In the genomic region with DNA sequence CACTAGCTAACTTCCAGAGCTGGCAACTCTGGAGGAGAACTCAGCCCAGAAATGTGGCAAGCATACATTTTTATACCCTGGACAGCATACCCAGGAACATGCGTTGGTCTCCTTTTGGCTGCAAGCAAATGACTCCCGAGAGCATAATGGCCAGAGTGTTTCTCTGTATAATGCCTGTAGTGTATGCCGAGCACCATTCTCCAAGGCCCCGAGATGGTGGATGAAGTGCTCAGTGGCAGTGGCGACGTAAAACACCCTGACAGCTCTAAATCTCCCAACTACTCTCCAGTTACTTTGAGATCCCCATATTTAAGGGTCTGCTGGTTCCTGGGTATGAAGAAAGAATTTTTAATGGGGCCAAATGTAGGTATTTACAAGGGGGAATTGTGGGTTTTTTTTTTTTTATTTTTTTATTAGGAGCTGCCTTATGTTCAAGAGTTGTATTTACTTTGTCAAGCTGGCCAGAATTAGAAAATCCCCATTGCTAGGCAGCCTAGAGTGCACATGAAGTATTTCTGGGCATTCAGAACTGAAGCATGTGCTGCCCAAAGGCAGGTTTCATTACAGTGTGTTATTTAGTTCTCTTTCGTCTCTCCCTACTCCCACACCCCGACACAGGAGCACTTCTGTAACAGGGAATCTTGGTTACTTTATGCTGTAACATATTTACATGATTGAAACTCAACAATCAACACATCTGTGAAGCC, we compare ENCODE assay signal across 18 mouse cellular contexts. TPM values are rescaled to one million over a fixed set of nuclear protein-coding genes. Genes with fewer than 3 reads are reported as not detected.
A peak's percentile ranks its signal among the peaks of the same experiment; 100 is the strongest.
DNase-seq lines count a peak whose midpoint lies in the region; ATAC-seq and TF ChIP-seq lines count a peak whose summit lies in the region.
"Had no signal": no experiment of that assay in that cellular context is flagged by ENCODE, and none has a peak within 500 bp of the region (broad histone marks: within the 10 kb centered on the region; RNA-seq: fewer than 3 reads in every experiment).

No protein-coding gene starts in this region.

- ATAC-seq in forebrain, embryonic 14.5 days = peak; percentile 40
- ATAC-seq in limb, embryonic 14.5 days (ENCODE audit: low FRiP score, low read depth) = peak; percentile 41
- ATAC-seq in neural tube, embryonic 15.5 days (ENCODE audit: low FRiP score) = peak; percentile 79
- no peak for ATAC-seq in heart, embryonic 11.5 days (replicated peaks; ENCODE audit: insufficient number of reproducible peaks, low FRiP score, low TSS enrichment)

- H3K9ac ChIP-seq in forebrain, embryonic 14.5 days (ENCODE audit: low read length) = no peak overlapping the region; the same call in 1 of the 2 replicates
- H3K9ac ChIP-seq in limb, embryonic 14.5 days (ENCODE audit: low read depth, low read length, severe bottlenecking) = no peak overlapping the region
- no peak overlapping the region for H3K9ac ChIP-seq in neural tube, embryonic 15.5 days (replicated peaks)
- H3K9ac ChIP-seq in heart, embryonic 11.5 days (ENCODE audit: low read depth, low read length) = no peak overlapping the region
- H3K9ac ChIP-seq: embryonic facial prominence, embryonic 15.5 days; heart, embryonic 13.5 days had no signal

- WGBS in forebrain, embryonic 14.5 days = 37% methylated on average over 8 of the region's 8 CpGs
- WGBS in limb, embryonic 14.5 days = 36% methylated on average over 8 of the region's 8 CpGs
- WGBS in neural tube, embryonic 15.5 days = 22% methylated on average over 8 of the region's 8 CpGs
- 75% methylated on average over 8 of the region's 8 CpGs for WGBS in heart, embryonic 11.5 days (ENCODE audit: insufficient replicate concordance)

- peaks cover 8% of the 10 kb centered on the region; the same call in 1 of the 2 replicates for H3K27me3 ChIP-seq in forebrain, embryonic 14.5 days (replicated peaks; ENCODE audit: control insufficient read depth, insufficient read depth, low read length)
- H3K27me3 ChIP-seq in limb, embryonic 14.5 days (ENCODE audit: control insufficient read depth, insufficient read depth, low read length) = no peaks in the 10 kb centered on the region
- no peaks in the 10 kb centered on the region for H3K27me3 ChIP-seq in neural tube, embryonic 15.5 days (replicated peaks)
- H3K27me3 ChIP-seq in heart, embryonic 11.5 days (ENCODE audit: control insufficient read depth, insufficient read depth, low read length) = peaks cover 10% of the 10 kb centered on the region
- H3K27me3 ChIP-seq: embryonic facial prominence, embryonic 15.5 days had no signal

- no peak for TF ChIP-seq POLR2A in limb, embryonic 14.5 days (IDR thresholded peaks at IDR 0.05; ENCODE audit: borderline replicate concordance, extremely low read depth, insufficient read depth, insufficient read length)

- H3K4me2 ChIP-seq in forebrain, embryonic 14.5 days (ENCODE audit: low read length) = 0 out of 2 replicates have a peak overlapping the region, but pooled peaks have one; percentile 1
- H3K4me2 ChIP-seq in limb, embryonic 14.5 days (replicated peaks; ENCODE audit: low read depth, low read length, severe bottlenecking) = no peak overlapping the region; the same call in 1 of the 2 replicates
- H3K4me2 ChIP-seq in neural tube, embryonic 15.5 days = 0 out of 2 replicates have a peak overlapping the region, but pooled peaks have one; percentile 5
- no peak overlapping the region for H3K4me2 ChIP-seq in heart, embryonic 11.5 days
- H3K4me2 ChIP-seq: embryonic facial prominence, embryonic 15.5 days; heart, embryonic 13.5 days; liver, embryonic 11.5 days had no signal

- no peaks in the 10 kb centered on the region for H3K9me3 ChIP-seq in forebrain, embryonic 14.5 days (replicated peaks; ENCODE audit: control insufficient read depth, low read length)
- H3K9me3 ChIP-seq in limb, embryonic 14.5 days (ENCODE audit: control insufficient read depth, low read length) = no peaks in the 10 kb centered on the region
- H3K9me3 ChIP-seq in neural tube, embryonic 15.5 days (replicated peaks) = no peaks in the 10 kb centered on the region
- H3K9me3 ChIP-seq in heart, embryonic 11.5 days (replicated peaks; ENCODE audit: control insufficient read depth, low read length) = no peaks in the 10 kb centered on the region
- H3K9me3 ChIP-seq: embryonic facial prominence, embryonic 15.5 days; G1E; heart, embryonic 13.5 days had no signal

- no peak overlapping the region for H3K4me3 ChIP-seq in forebrain, embryonic 14.5 days (ENCODE audit: low read depth, low read length)
- H3K4me3 ChIP-seq in limb, embryonic 14.5 days (replicated peaks; ENCODE audit: low read length) = no peak overlapping the region
- no peak overlapping the region for H3K4me3 ChIP-seq in neural tube, embryonic 15.5 days (replicated peaks)
- no peak overlapping the region for H3K4me3 ChIP-seq in heart, embryonic 11.5 days (ENCODE audit: low read depth, low read length)
- H3K4me3 ChIP-seq: embryonic facial prominence, embryonic 15.5 days; heart, embryonic 13.5 days; myocyte had no signal

- peak overlapping the region; percentile 23; the same call in 1 of the 2 replicates for H3K27ac ChIP-seq in forebrain, embryonic 14.5 days (ENCODE audit: low read depth, low read length)
- 0 out of 2 replicates have a peak overlapping the region, but pooled peaks have one; percentile 38 for H3K27ac ChIP-seq in limb, embryonic 14.5 days (replicated peaks; ENCODE audit: low read depth, low read length)
- H3K27ac ChIP-seq in neural tube, embryonic 15.5 days (replicated peaks) = peak overlapping the region; percentile 56; the same call in 1 of the 2 replicates
- no peak overlapping the region for H3K27ac ChIP-seq in heart, embryonic 11.5 days (ENCODE audit: low read depth, low read length)
- H3K27ac ChIP-seq: embryonic facial prominence, embryonic 15.5 days; heart, embryonic 13.5 days had no signal

- peak; percentile 26 for DNase-seq in layer of hippocampus, adult 9-11 months
- no peak for DNase-seq in layer of hippocampus, adult 9-10 months (ENCODE audit: low spot score)
- DNase-seq in forebrain, embryonic 14.5 days (ENCODE audit: low spot score) = peak; percentile 59
- peak; percentile 36 for DNase-seq in limb, embryonic 14.5 days (ENCODE audit: low spot score)
- no peak for DNase-seq in ovary, adult 18-20 months (ENCODE audit: low spot score)
- DNase-seq: adrenal gland, postnatal 14 days; cerebellum, adult 9-10 months; gastrocnemius, postnatal 36 days; heart, postnatal 4 days; kidney, adult 2 months had no signal

- H3K36me3 ChIP-seq in forebrain, embryonic 14.5 days (ENCODE audit: control insufficient read depth, insufficient read depth, low read length) = no peaks in the 10 kb centered on the region
- no peaks in the 10 kb centered on the region for H3K36me3 ChIP-seq in limb, embryonic 14.5 days (ENCODE audit: control insufficient read depth, insufficient read depth, low read length)
- H3K36me3 ChIP-seq in neural tube, embryonic 15.5 days = no peaks in the 10 kb centered on the region
- no peaks in the 10 kb centered on the region for H3K36me3 ChIP-seq in heart, embryonic 11.5 days (ENCODE audit: control insufficient read depth, insufficient read depth, low read length)
- H3K36me3 ChIP-seq: embryonic facial prominence, embryonic 15.5 days; heart, embryonic 13.5 days had no signal

- H3K4me1 ChIP-seq in forebrain, embryonic 14.5 days (ENCODE audit: control insufficient read depth, insufficient read depth, low read length) = peaks cover 27% of the 10 kb centered on the region
- H3K4me1 ChIP-seq in limb, embryonic 14.5 days (ENCODE audit: control insufficient read depth, insufficient read depth, low read length) = peaks cover 15% of the 10 kb centered on the region
- 0 out of 2 replicates have a peak, but pooled peaks cover 3% of the 10 kb centered on the region for H3K4me1 ChIP-seq in neural tube, embryonic 15.5 days
- H3K4me1 ChIP-seq in heart, embryonic 11.5 days (ENCODE audit: control insufficient read depth, insufficient read depth, low read length) = no peaks in the 10 kb centered on the region
- H3K4me1 ChIP-seq: embryonic facial prominence, embryonic 15.5 days; heart, embryonic 13.5 days had no signal

RNA-seq across cellular contexts. Expression of a gene that starts 46.9 kb away (rescaled TPM):
- 44.5 and 51.8 TPM in 2 replicates for polyA plus RNA-seq in forebrain, embryonic 14.5 days (2014; fragmentation: Nextera tagmentation; extraction: Ambion mirVana)
- polyA plus RNA-seq in limb, embryonic 14.5 days (2012; rRNA removed) = 0.36 and 0.44 TPM in 2 replicates
- polyA plus RNA-seq in limb, embryonic 14.5 days (2014; fragmentation: Nextera tagmentation; extraction: Ambion mirVana) = 0.23 and 0.48 TPM in 2 replicates
- 9.4 and 11.4 TPM in 2 replicates for polyA plus RNA-seq in neural tube, embryonic 15.5 days (2015; fragmentation: Nextera tagmentation; extraction: Ambion mirVana)
- polyA plus RNA-seq in heart, embryonic 11.5 days (2014; fragmentation: Nextera tagmentation; extraction: Ambion mirVana) = 0.37 and 0.82 TPM in 2 replicates
- polyA plus RNA-seq: kidney, adult 2 months; lung, embryonic 16.5 days had no signal

Comparison
In these comparisons a context has a peak if more than half of its experiments do, and no peak if none do; other contexts are left out.
1. DNase-seq: peak in layer of hippocampus, adult 9-11 months (single experiment), forebrain, embryonic 14.5 days (single experiment) and limb, embryonic 14.5 days (single experiment); none in layer of hippocampus, adult 9-10 months (single experiment) and ovary, adult 18-20 months (single experiment).
2. H3K4me2 ChIP-seq: peak in forebrain, embryonic 14.5 days (single experiment) and neural tube, embryonic 15.5 days (single experiment); none in limb, embryonic 14.5 days (single experiment) and heart, embryonic 11.5 days (single experiment).